Mouse (Mus musculus): ENCODE data around the gene Gale.

DNA sequence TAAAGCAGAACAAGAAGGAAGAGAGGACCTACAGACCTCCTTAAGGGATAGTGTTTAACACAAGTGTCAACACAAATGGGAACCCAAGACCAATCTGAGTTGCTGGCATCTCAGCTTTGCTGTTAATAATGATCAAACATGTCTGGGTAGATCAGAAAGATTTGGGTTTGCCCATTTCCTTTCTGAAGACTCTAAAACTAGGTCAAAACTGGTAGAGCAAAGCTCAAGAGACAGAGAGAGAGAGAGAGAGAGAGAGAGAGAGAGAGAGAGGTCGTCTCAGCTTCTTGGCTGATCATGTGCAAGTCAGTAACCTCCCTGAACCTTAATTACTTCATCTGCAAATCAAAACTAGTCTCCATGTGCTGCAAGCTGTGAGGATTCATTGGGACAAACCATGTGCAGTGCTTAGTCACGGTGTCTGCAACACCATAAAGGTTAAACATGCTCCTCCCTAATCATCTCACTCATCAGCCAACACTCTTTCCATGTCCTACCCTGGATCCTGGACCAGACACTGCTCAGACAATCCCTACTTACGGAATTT, 52.6 kb downstream of the Gale start:
- no peak for TF ChIP-seq CTCF (IDR thresholded peaks at IDR 0.05; ENCODE audit: borderline replicate concordance, insufficient read depth, low read length)
- no peak for TF ChIP-seq POLR2A (IDR thresholded peaks at IDR 0.05; ENCODE audit: low read depth, low read length)

Measured in embryonic fibroblast, embryonic 13.5 days (primary cell).